Mouse (Mus musculus): ENCODE measurements around the gene Samd1.

GRCm38 (mm10) chr8:83964015-83964765 lies 33.3 kb upstream of the Samd1 start:
- no peak for TF ChIP-seq CTCF (IDR thresholded peaks at IDR 0.05; ENCODE audit: extremely low read depth, insufficient read depth, insufficient read length, insufficient replicate concordance)
- TF ChIP-seq POLR2A (IDR thresholded peaks at IDR 0.05; ENCODE audit: low read depth, low read length): no peak
